ENCODE assay signal across 16 mouse cellular contexts in the genomic region with DNA sequence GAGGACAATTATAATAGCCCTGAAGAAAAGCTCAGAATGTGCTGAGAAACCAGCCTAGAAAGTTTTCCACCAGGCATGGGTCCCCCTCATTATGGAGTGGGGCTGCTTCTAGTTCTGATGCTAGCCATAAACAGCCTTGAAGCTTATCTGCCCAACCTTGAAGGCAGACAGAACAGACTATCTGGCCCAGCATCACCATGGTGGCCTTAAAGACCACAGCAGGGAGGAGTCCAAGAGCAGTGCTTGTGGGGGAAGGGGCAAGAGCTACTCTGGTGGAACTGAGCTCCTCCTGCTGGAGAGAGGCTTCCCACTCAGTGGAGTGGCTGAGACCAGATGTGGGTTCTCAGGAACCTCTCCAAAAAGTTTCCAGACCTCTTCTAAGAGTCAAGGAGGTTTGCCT.
DNase-seq lines count a peak whose midpoint lies in the region; ATAC-seq and TF ChIP-seq lines count a peak whose summit lies in the region.
"Had no signal": no experiment of that assay in that cellular context is flagged by ENCODE, and none has a peak within 500 bp of the region (broad histone marks: within the 10 kb centered on the region; RNA-seq: fewer than 3 reads in every experiment).

No protein-coding gene starts in this region.

- ATAC-seq in intestine, postnatal 0 days, result no peak
- ATAC-seq in intestine, embryonic 16.5 days, result no peak
- no peak for ATAC-seq in midbrain, embryonic 14.5 days (ENCODE audit: low FRiP score, low TSS enrichment)

- no peaks in the 10 kb centered on the region for H3K36me3 ChIP-seq in intestine, postnatal 0 days (ENCODE audit: control insufficient read depth, insufficient read depth)
- no peaks in the 10 kb centered on the region for H3K36me3 ChIP-seq in intestine, embryonic 16.5 days (ENCODE audit: control insufficient read depth, insufficient read depth, low read length)
- no peaks in the 10 kb centered on the region for H3K36me3 ChIP-seq in midbrain, embryonic 10.5 days
- no peaks in the 10 kb centered on the region for H3K36me3 ChIP-seq in midbrain, embryonic 14.5 days (ENCODE audit: control insufficient read depth, insufficient read depth, low read length)
- H3K36me3 ChIP-seq: embryonic facial prominence, embryonic 10.5 days; heart, embryonic 15.5 days; hindbrain, embryonic 13.5 days; neural tube, embryonic 15.5 days had no signal

- DNase-seq in adrenal gland, adult (ENCODE audit: inconsistent age in 2 of 2, low spot score in 1 of 2), result peak; percentile 70 to 82
- DNase-seq in adrenal gland, postnatal 25 days, result no peak
- no peak for DNase-seq in midbrain, embryonic 10.5 days (ENCODE audit: low spot score)
- DNase-seq in midbrain, embryonic 14.5 days, result no peak
- peak; percentile 14 for DNase-seq in testis, postnatal 14 days (ENCODE audit: low spot score)
- DNase-seq: kidney, adult 2 months; kidney, postnatal 10 days; retina, postnatal 1 day; right cerebral cortex, postnatal 25 days; thymus, postnatal 36 days had no signal

- no peak overlapping the region for H3K9ac ChIP-seq in intestine, postnatal 0 days (ENCODE audit: low read depth, low read length)
- no peak overlapping the region for H3K9ac ChIP-seq in intestine, embryonic 16.5 days (ENCODE audit: low read depth, low read length)
- no peak overlapping the region for H3K9ac ChIP-seq in midbrain, embryonic 14.5 days (replicated peaks; ENCODE audit: low read length)
- H3K9ac ChIP-seq: heart, embryonic 15.5 days; hindbrain, embryonic 13.5 days; neural tube, embryonic 15.5 days had no signal

- no peaks in the 10 kb centered on the region for H3K27me3 ChIP-seq in intestine, postnatal 0 days (replicated peaks; ENCODE audit: control insufficient read depth, insufficient read depth, low read length)
- no peaks in the 10 kb centered on the region for H3K27me3 ChIP-seq in intestine, embryonic 16.5 days (replicated peaks; ENCODE audit: control insufficient read depth, insufficient read depth, low read length)
- no peaks in the 10 kb centered on the region for H3K27me3 ChIP-seq in midbrain, embryonic 10.5 days (ENCODE audit: low read depth, poor library complexity, severe bottlenecking)
- no peaks in the 10 kb centered on the region for H3K27me3 ChIP-seq in midbrain, embryonic 14.5 days (ENCODE audit: control insufficient read depth, insufficient read depth, low read length)
- H3K27me3 ChIP-seq: heart, embryonic 15.5 days; hindbrain, embryonic 13.5 days; neural tube, embryonic 15.5 days had no signal

- H3K4me2 ChIP-seq in intestine, postnatal 0 days (replicated peaks; ENCODE audit: low read depth), result no peak overlapping the region
- no peak overlapping the region for H3K4me2 ChIP-seq in intestine, embryonic 16.5 days (ENCODE audit: low read depth, low read length)
- H3K4me2 ChIP-seq in midbrain, embryonic 14.5 days (ENCODE audit: low read length), result no peak overlapping the region
- H3K4me2 ChIP-seq: heart, embryonic 15.5 days; hindbrain, embryonic 13.5 days; neural tube, embryonic 15.5 days had no signal

- H3K4me3 ChIP-seq in intestine, postnatal 0 days (ENCODE audit: low read depth, low read length), result no peak overlapping the region
- H3K4me3 ChIP-seq in intestine, embryonic 16.5 days (ENCODE audit: low read length), result no peak overlapping the region
- no peak overlapping the region for H3K4me3 ChIP-seq in midbrain, embryonic 10.5 days
- H3K4me3 ChIP-seq in midbrain, embryonic 14.5 days (replicated peaks; ENCODE audit: low read depth, low read length), result no peak overlapping the region
- H3K4me3 ChIP-seq: embryonic facial prominence, embryonic 10.5 days; heart, embryonic 15.5 days; hindbrain, embryonic 13.5 days; neural tube, embryonic 15.5 days had no signal

- H3K27ac ChIP-seq in intestine, postnatal 0 days (ENCODE audit: low read depth, low read length), result no peak overlapping the region
- H3K27ac ChIP-seq in intestine, embryonic 16.5 days (ENCODE audit: low read length), result no peak overlapping the region
- H3K27ac ChIP-seq in midbrain, embryonic 10.5 days (replicated peaks), result 0 out of 2 replicates have a peak overlapping the region, but pooled peaks have one; percentile 23
- no peak overlapping the region for H3K27ac ChIP-seq in midbrain, embryonic 14.5 days (replicated peaks; ENCODE audit: low read depth, low read length)
- H3K27ac ChIP-seq: embryonic facial prominence, embryonic 10.5 days; heart, embryonic 15.5 days; hindbrain, embryonic 13.5 days; neural tube, embryonic 15.5 days had no signal

- no peaks in the 10 kb centered on the region for H3K9me3 ChIP-seq in intestine, postnatal 0 days (ENCODE audit: control insufficient read depth)
- H3K9me3 ChIP-seq in intestine, embryonic 16.5 days (ENCODE audit: control insufficient read depth, low read length), result no peaks in the 10 kb centered on the region
- no peaks in the 10 kb centered on the region for H3K9me3 ChIP-seq in midbrain, embryonic 10.5 days (replicated peaks)
- no peaks in the 10 kb centered on the region for H3K9me3 ChIP-seq in midbrain, embryonic 14.5 days (ENCODE audit: control insufficient read depth, low read length)
- H3K9me3 ChIP-seq: embryonic facial prominence, embryonic 10.5 days; heart, embryonic 15.5 days; hindbrain, embryonic 13.5 days; neural tube, embryonic 15.5 days had no signal

- no peaks in the 10 kb centered on the region for H3K4me1 ChIP-seq in intestine, postnatal 0 days (replicated peaks; ENCODE audit: control insufficient read depth, insufficient read depth, low read length)
- H3K4me1 ChIP-seq in intestine, embryonic 16.5 days (ENCODE audit: control insufficient read depth, insufficient read depth, low read length), result no peaks in the 10 kb centered on the region
- H3K4me1 ChIP-seq in midbrain, embryonic 10.5 days, result peaks cover 24% of the 10 kb centered on the region
- H3K4me1 ChIP-seq in midbrain, embryonic 14.5 days (ENCODE audit: control insufficient read depth, insufficient read depth, low read length), result peaks cover 48% of the 10 kb centered on the region

- TF ChIP-seq CTCF in intestine, postnatal 0 days (IDR thresholded peaks at IDR 0.05; ENCODE audit: low read depth), result peak; percentile 20; the same call in 1 of the 2 replicates

Comparison
In these comparisons a context has a peak if more than half of its experiments do, and no peak if none do; other contexts are left out.
1. DNase-seq: peak in adrenal gland, adult (2 of 2) and testis, postnatal 14 days (single experiment); none in adrenal gland, postnatal 25 days (single experiment), midbrain, embryonic 10.5 days (single experiment) and midbrain, embryonic 14.5 days (single experiment).